Mouse (Mus musculus) embryonic facial prominence, embryonic 14.5 days (tissue): ENCODE data around the gene Hcfc1r1. TPM values are rescaled to one million over a fixed set of nuclear protein-coding genes. Genes with fewer than 3 reads are reported as not detected.

Experiments used
- ATAC-seq: fragments of 200-750 bp; cut with Nextera tagmentation; 2 replicates; pipeline ENCODE4 v1.8.0; 2017; ENCODE audit warnings: low read depth, moderate number of reproducible peaks, moderate TSS enrichment
- DNase-seq: peaks from one replicate; pipeline ENCODE4 v3.0.0-alpha.2; 2015; ENCODE audit warnings: low spot score
- H3K27ac ChIP-seq: fragments of 300-500 bp; sonication (generic); replicated peaks from 2 replicates; pipeline ENCODE4 v1.5.1; 2014; ENCODE audit warnings: low read depth, mild to moderate bottlenecking, low read length, moderate library complexity
- H3K27me3 ChIP-seq: fragments of 300-500 bp; sonication (generic); replicated peaks from 2 replicates; pipeline ENCODE4 v1.6.1; 2014; ENCODE audit warnings: low read length; ENCODE audit not compliant: control insufficient read depth, insufficient read depth
- H3K36me3 ChIP-seq: fragments of 300-500 bp; sonication (generic); 2 replicates; pipeline ENCODE4 v1.6.1; 2014; ENCODE audit warnings: low read length, mixed read lengths; ENCODE audit not compliant: control insufficient read depth, insufficient read depth
- H3K4me1 ChIP-seq: fragments of 300-500 bp; sonication (generic); 2 replicates; pipeline ENCODE4 v1.6.1; 2014; ENCODE audit warnings: antibody characterized with exemption, low read length; ENCODE audit not compliant: control insufficient read depth, insufficient read depth
- H3K4me2 ChIP-seq: fragments of 300-500 bp; sonication (generic); 2 replicates; pipeline ENCODE4 v1.6.1; 2014; ENCODE audit warnings: low read depth, mild to moderate bottlenecking, low read length, moderate library complexity, mixed read lengths
- H3K4me3 ChIP-seq: fragments of 300-500 bp; sonication (generic); 2 replicates; pipeline ENCODE4 v1.5.1; 2014; ENCODE audit warnings: low read depth, mild to moderate bottlenecking, low read length
- H3K9ac ChIP-seq: fragments of 300-500 bp; sonication (generic); 2 replicates; pipeline ENCODE4 v1.6.1; 2014; ENCODE audit warnings: low read depth, mild to moderate bottlenecking, low read length, moderate library complexity, mixed read lengths
- H3K9me3 ChIP-seq: fragments of 300-500 bp; sonication (generic); 2 replicates; pipeline ENCODE4 v1.6.1; 2016; ENCODE audit warnings: low read length; ENCODE audit not compliant: control insufficient read depth
- WGBS: fragments of 180-500 bp; shearing (Covaris S2); extraction: QIAGEN DNeasy Blood & Tissue Kit; methylation state at CpG from one replicate; pipeline ENCODE4 v1.1.7; 2014; 5-methylcytosine and 5-hydroxymethylcytosine counted together
- polyA plus RNA-seq: library from polyadenylated mRNA; unstranded; fragments of >200 nt; fragmentation: Nextera tagmentation; extraction: Ambion mirVana; gene quantifications from 2 replicates; pipeline ENCODE4 v1.2.1, GENCODE M21; 2014

The Hcfc1r1 gene
- polyA plus RNA-seq, 1 experiment from 2014 or later: 107 TPM

GRCm38 (mm10) chr17:23679127-23679835 is 5.9 kb downstream of the Hcfc1r1 start, which contains the start of gene Cldn6:
Gene Cldn6, plus strand, starts transcription at chr17:23679249.
- Histone ChIP-seq H3K4me3 (peak within 1 kb of the TSS; percentile 32), H3K9ac (peak within 1 kb of the TSS; percentile 45; the same call in 1 of the 2 replicates), H3K27ac (peak within 1 kb of the TSS; percentile 28; the same call in 1 of the 2 replicates), H3K9me3 (no peaks in the 10 kb centered on the region), H3K4me1 (peaks cover 37% of the 10 kb centered on the region), H3K27me3 (peaks cover 74% of the 10 kb centered on the region), H3K4me2 (peak within 1 kb of the TSS; percentile 48), H3K36me3 (no peaks in the 10 kb centered on the region)
- DNase-seq (no peak), ATAC-seq (no peak)
- 3% methylated on average over 29 of the region's 38 CpGs for WGBS

- Histone ChIP-seq H3K9ac (peak overlapping the region; percentile 19; the same call in 1 of the 2 replicates), H3K27ac (no peak overlapping the region), H3K4me2 (peak overlapping the region; percentile 48), H3K36me3 (no peaks in the 10 kb centered on the region), H3K9me3 (no peaks in the 10 kb centered on the region), H3K27me3 (peaks cover 78% of the 10 kb centered on the region), H3K4me3 (peak overlapping the region; percentile 32), H3K4me1 (peaks cover 31% of the 10 kb centered on the region)
- no peak for DNase-seq
- no peak for ATAC-seq
- WGBS: 72% methylated on average over 9 of the region's 9 CpGs
Measured at GRCm38 (mm10) chr17:23680336-23680735, 6.9 kb downstream of the Hcfc1r1 start.

- Histone ChIP-seq H3K4me2 (peak overlapping the region; percentile 6; the same call in 1 of the 2 replicates), H3K27me3 (peaks cover 76% of the 10 kb centered on the region), H3K4me1 (peaks cover 24% of the 10 kb centered on the region), H3K9ac (no peak overlapping the region), H3K27ac (no peak overlapping the region), H3K4me3 (no peak overlapping the region), H3K36me3 (no peaks in the 10 kb centered on the region), H3K9me3 (no peaks in the 10 kb centered on the region)
- no peak for ATAC-seq
- no peak for DNase-seq
- WGBS: 75% methylated on average over 10 of the region's 10 CpGs
Measured at GRCm38 (mm10) chr17:23681086-23681485, 7.7 kb downstream of the Hcfc1r1 start.

DNA sequence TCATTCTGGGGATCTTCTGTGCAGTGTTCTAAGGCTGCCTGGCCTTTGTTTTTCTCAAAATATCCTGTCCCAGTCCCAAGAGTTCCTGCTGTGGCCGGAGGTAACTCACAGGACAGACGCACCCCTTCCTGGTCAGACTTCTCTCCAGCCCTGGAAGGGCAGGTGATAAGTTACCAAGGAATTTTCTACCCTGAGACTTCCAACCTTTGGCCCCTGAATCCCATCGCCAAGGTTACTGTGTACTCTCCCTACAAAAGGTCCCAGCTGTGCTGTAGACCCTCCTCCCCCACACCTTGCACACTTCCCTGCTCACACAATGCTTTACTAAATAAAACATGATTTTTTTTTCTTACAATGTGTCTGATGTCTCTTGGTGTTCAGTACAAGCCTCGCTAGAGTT is 8.7 kb downstream of the Hcfc1r1 start:
- DNase-seq (no peak), ATAC-seq (no peak)
- 68% methylated on average over 4 of the region's 4 CpGs for WGBS
- Histone ChIP-seq H3K9ac (no peak overlapping the region), H3K4me2 (peak overlapping the region; percentile 33; the same call in 1 of the 2 replicates), H3K9me3 (no peaks in the 10 kb centered on the region), H3K27me3 (peaks cover 67% of the 10 kb centered on the region), H3K36me3 (no peaks in the 10 kb centered on the region), H3K4me3 (peak overlapping the region; percentile 26), H3K27ac (no peak overlapping the region), H3K4me1 (peaks cover 19% of the 10 kb centered on the region)

DNA sequence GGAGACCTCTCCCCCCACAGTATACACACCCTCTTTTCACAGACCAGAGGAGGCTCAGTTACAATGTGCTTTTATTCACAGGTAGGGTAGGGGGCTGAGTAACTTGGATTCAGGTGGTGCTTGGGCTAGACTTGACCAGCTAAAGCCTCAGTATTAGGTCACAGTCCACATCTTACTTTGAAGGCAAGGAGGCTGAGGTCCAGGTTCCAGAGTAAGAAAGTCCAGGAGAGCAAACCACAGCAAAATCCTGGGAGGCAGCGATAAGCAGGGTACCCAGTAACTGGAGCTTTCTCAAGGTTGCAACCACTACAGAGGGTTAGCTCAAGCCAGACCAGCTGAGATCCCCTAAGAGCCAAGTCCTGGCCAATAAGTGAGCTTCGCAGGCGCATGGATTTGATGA is 9.1 kb downstream of the Hcfc1r1 start:
- peak overlapping the region; percentile 33 for H3K4me2 ChIP-seq
- H3K27me3 ChIP-seq: peaks cover 67% of the 10 kb centered on the region

GRCm38 (mm10) chr17:23683226-23683625 is 9.8 kb downstream of the Hcfc1r1 start:
- DNase-seq: no peak
- H3K4me1 ChIP-seq: peaks cover 15% of the 10 kb centered on the region
- ATAC-seq: no peak
- no peaks in the 10 kb centered on the region for H3K9me3 ChIP-seq
- WGBS: 29% methylated on average over 14 of the region's 15 CpGs
- peak overlapping the region; percentile 26 for H3K4me3 ChIP-seq
- peak overlapping the region; percentile 33 for H3K4me2 ChIP-seq
- H3K36me3 ChIP-seq: no peaks in the 10 kb centered on the region
- H3K9ac ChIP-seq: peak overlapping the region; percentile 53
- peak overlapping the region; percentile 44; the same call in 1 of the 2 replicates for H3K27ac ChIP-seq
- H3K27me3 ChIP-seq: peaks cover 64% of the 10 kb centered on the region

More for the DNA sequence above, 9.1 kb downstream of the Hcfc1r1 start:
- H3K4me3 ChIP-seq: peak overlapping the region; percentile 26
- DNase-seq (no peak), ATAC-seq (no peak)
- peaks cover 17% of the 10 kb centered on the region for H3K4me1 ChIP-seq
- no peaks in the 10 kb centered on the region for H3K36me3 ChIP-seq
- 76% methylated on average over 3 of the region's 3 CpGs for WGBS
- H3K9me3 ChIP-seq: no peaks in the 10 kb centered on the region
- no peak overlapping the region for H3K27ac ChIP-seq
- H3K9ac ChIP-seq: peak overlapping the region; percentile 53

DNA sequence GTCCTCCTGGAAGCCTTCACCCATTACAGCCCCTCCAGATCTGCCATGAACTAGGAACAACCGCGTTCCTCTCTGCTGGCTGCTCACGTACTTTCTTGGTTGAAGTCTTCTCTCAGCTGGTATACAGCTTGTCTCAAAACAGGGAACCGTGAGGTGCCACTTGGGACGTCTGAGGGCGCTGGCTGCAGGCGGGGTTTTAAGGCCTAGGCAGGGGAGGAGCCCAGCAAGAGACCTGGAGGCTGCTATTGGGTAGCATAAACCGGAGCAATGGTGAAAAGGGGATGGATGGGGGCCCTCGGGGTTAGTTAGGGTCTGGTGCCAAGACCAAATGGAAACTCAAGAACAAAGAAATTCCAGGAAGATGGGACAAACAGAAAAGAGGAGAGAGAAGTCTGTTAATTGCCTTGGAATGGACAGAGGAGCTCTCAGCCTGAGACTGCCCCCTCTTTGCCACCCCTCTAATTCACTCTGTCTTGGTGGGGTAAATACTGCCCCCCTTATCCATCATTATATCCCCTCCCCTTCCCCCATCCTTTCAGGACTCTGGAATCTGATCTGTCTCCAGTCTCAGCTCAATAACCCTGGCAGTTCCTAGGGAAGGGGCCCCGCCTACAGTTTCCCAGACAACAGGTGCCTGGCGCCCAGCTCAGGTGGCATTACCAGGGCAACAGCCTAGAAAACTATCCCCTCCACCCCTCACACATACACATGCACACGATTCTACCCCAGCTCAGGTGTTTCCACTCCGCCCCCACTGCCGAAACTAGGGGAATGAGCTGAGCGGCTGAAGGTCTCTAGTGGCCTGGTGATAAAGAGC is 10.7 kb downstream of the Hcfc1r1 start, which contains the start of gene Cldn9:
TSS of gene Cldn9 (minus strand) at position 171 of the 817 bp plus-strand sequence.
- Histone ChIP-seq H3K27ac (peak within 1 kb of the TSS; percentile 44), H3K9ac (peak within 1 kb of the TSS; percentile 53), H3K4me2 (peak within 1 kb of the TSS; percentile 33), H3K27me3 (peaks cover 55% of the 10 kb centered on the region), H3K9me3 (no peaks in the 10 kb centered on the region), H3K36me3 (no peaks in the 10 kb centered on the region), H3K4me1 (peaks cover 15% of the 10 kb centered on the region), H3K4me3 (peak within 1 kb of the TSS; percentile 26)
- 13% methylated on average over 15 of the region's 15 CpGs for WGBS
- ATAC-seq (peak; percentile 93), DNase-seq (peak; percentile 82)

- ATAC-seq (no peak), DNase-seq (no peak)
- 46% methylated on average over 1 of the region's 1 CpGs for WGBS
- Histone ChIP-seq H3K4me3 (no peak overlapping the region), H3K27me3 (peaks cover 16% of the 10 kb centered on the region), H3K27ac (no peak overlapping the region), H3K4me2 (no peak overlapping the region), H3K9me3 (no peaks in the 10 kb centered on the region), H3K36me3 (no peaks in the 10 kb centered on the region), H3K9ac (no peak overlapping the region), H3K4me1 (no peaks in the 10 kb centered on the region)
Measured at GRCm38 (mm10) chr17:23694491-23694890, 21.1 kb downstream of the Hcfc1r1 start.
